Mouse (Mus musculus) midbrain, postnatal 0 days (tissue): Measurements from ENCODE around the gene Zfp91. TPM values are rescaled to one million over a fixed set of nuclear protein-coding genes. Genes with fewer than 3 reads are reported as not detected.

Experiments used
- ATAC-seq: fragments of 200-750 bp; cut with Nextera tagmentation; 2 replicates; pipeline ENCODE4 v1.8.0; 2017; ENCODE audit warnings: moderate number of reproducible peaks, mild to moderate bottlenecking, moderate TSS enrichment, moderate library complexity; ENCODE audit not compliant: low FRiP score
- DNase-seq: peaks from one replicate; pipeline ENCODE4 v3.0.0-alpha.2; 2015; ENCODE audit warnings: low spot score
- H3K27ac ChIP-seq: fragments of 300-500 bp; sonication (generic); 2 replicates; pipeline ENCODE4 v1.5.1; 2014; ENCODE audit warnings: low read depth, mild to moderate bottlenecking, low read length, mixed read lengths
- H3K27me3 ChIP-seq: fragments of 300-500 bp; sonication (generic); 2 replicates; pipeline ENCODE4 v1.6.1; 2014; ENCODE audit warnings: low read length, control low read depth, mixed read lengths; ENCODE audit not compliant: insufficient read depth
- H3K36me3 ChIP-seq: fragments of 300-500 bp; sonication (generic); 2 replicates; pipeline ENCODE4 v1.6.1; 2014; ENCODE audit warnings: low read length, control low read depth, mixed read lengths; ENCODE audit not compliant: insufficient read depth
- H3K4me1 ChIP-seq: fragments of 300-500 bp; sonication (generic); 2 replicates; pipeline ENCODE4 v1.6.1; 2014; ENCODE audit warnings: mild to moderate bottlenecking, control low read depth, antibody characterized with exemption, low read length, mixed read lengths; ENCODE audit not compliant: insufficient read depth
- H3K4me2 ChIP-seq: fragments of 300-500 bp; sonication (generic); 2 replicates; pipeline ENCODE4 v1.6.1; 2014; ENCODE audit warnings: low read depth, mild to moderate bottlenecking, low read length, mixed read lengths; ENCODE audit not compliant: poor library complexity, severe bottlenecking
- H3K4me3 ChIP-seq: fragments of 300-500 bp; sonication (generic); 2 replicates; pipeline ENCODE4 v1.5.1; 2014; ENCODE audit warnings: low read depth, mild to moderate bottlenecking, low read length, moderate library complexity
- H3K9ac ChIP-seq: fragments of 300-500 bp; sonication (generic); replicated peaks from 2 replicates; pipeline ENCODE4 v1.6.1; 2014; ENCODE audit warnings: mild to moderate bottlenecking, low read length, moderate library complexity, mixed read lengths; ENCODE audit not compliant: poor library complexity, severe bottlenecking
- H3K9me3 ChIP-seq: fragments of 300-500 bp; sonication (generic); 2 replicates; pipeline ENCODE4 v1.6.1; 2016; ENCODE audit warnings: low read length, control low read depth
- CTCF ChIP-seq: IDR thresholded peaks from 2 replicates; pipeline ENCODE4 v1.5.1; 2016; ENCODE audit warnings: antibody characterized with exemption, mild to moderate bottlenecking
- WGBS: fragments of 180-500 bp; shearing (Covaris S2); extraction: QIAGEN DNeasy Blood & Tissue Kit; methylation state at CpG from one replicate; pipeline ENCODE4 v1.1.7; 2014; 5-methylcytosine and 5-hydroxymethylcytosine counted together
- polyA plus RNA-seq: library from polyadenylated mRNA; unstranded; fragments of >200 nt; fragmentation: Nextera tagmentation; extraction: Ambion mirVana; gene quantifications from 2 replicates; pipeline ENCODE4 v1.2.1, GENCODE M21; 2015
- total RNA-seq: library from RNA; depleted of rRNA; stranded (reverse); fragments of >200 nt; gene quantifications from 2 replicates; pipeline ENCODE4 v1.2.3, GENCODE M21; 2014

The Zfp91 gene
- total and polyA plus RNA-seq, 2 experiments from 2014 or later: 12.8 to 52.5 TPM

DNA sequence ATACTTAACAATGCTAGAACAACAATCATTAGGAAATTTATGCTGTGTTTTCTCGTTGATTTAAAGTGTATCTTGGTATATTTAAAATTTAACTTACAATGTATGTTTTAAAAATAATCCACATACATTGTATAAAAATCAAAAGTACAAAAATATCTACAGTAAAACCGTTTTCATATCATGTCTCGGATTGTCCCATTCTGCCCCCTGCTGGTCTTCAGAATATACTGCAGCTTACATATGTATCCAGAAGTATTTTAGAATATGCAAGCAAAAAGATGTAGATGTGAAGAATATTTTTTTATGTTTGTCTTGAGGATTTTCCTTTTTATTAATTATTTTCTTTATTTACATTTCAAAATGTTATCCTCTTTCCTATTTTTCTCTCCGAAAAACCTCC is 24.5 kb upstream of the Zfp91 start:
- Histone ChIP-seq H3K4me2 (no peak overlapping the region), H3K9ac (no peak overlapping the region), H3K4me1 (no peaks in the 10 kb centered on the region), H3K27ac (no peak overlapping the region), H3K4me3 (no peak overlapping the region), H3K27me3 (no peaks in the 10 kb centered on the region), H3K36me3 (no peaks in the 10 kb centered on the region), H3K9me3 (no peaks in the 10 kb centered on the region)
- ATAC-seq (no peak), DNase-seq (peak; percentile 43)
- TF ChIP-seq CTCF: peak; percentile 78
- WGBS: 32% methylated on average over 4 of the region's 4 CpGs

GRCm38 (mm10) chr19:12818507-12818906 is 22.6 kb upstream of the Zfp91 start:
- Histone ChIP-seq H3K4me2 (no peak overlapping the region), H3K9ac (no peak overlapping the region), H3K4me1 (no peaks in the 10 kb centered on the region), H3K36me3 (no peaks in the 10 kb centered on the region), H3K27me3 (no peaks in the 10 kb centered on the region), H3K4me3 (no peak overlapping the region), H3K27ac (no peak overlapping the region), H3K9me3 (no peaks in the 10 kb centered on the region)
- ATAC-seq (no peak), DNase-seq (no peak)
- 82% methylated on average over 1 of the region's 1 CpGs for WGBS
- no peak for TF ChIP-seq CTCF

DNA sequence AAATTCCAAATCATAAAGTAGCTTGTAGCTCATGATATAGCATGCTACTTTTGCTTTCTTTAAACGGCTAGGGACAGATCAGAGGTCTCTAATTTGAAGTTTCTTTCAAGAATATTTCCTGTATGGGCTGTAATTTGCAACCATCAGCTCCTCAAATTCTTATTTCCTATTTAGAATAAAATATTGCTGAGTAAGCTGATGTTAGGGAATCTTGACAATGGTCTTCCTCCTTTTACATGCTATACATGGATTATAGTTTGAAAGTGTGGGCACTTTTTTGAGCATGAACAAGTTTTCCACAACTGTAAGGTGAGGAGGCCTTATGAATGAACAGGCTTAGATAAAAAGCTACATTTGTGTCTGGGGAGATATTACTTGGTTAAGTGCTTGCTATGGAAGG is 18.0 kb upstream of the Zfp91 start:
- Histone ChIP-seq H3K27ac (no peak overlapping the region), H3K9me3 (no peaks in the 10 kb centered on the region), H3K4me3 (no peak overlapping the region), H3K4me1 (no peaks in the 10 kb centered on the region), H3K36me3 (no peaks in the 10 kb centered on the region), H3K4me2 (no peak overlapping the region), H3K27me3 (no peaks in the 10 kb centered on the region), H3K9ac (no peak overlapping the region)
- no peak for DNase-seq
- WGBS: 77% methylated on average over 1 of the region's 1 CpGs
- no peak for TF ChIP-seq CTCF
- ATAC-seq: no peak

GRCm38 (mm10) chr19:12812644-12813364 is 16.9 kb upstream of the Zfp91 start:
- Histone ChIP-seq H3K4me1 (no peaks in the 10 kb centered on the region), H3K36me3 (no peaks in the 10 kb centered on the region), H3K4me2 (no peak overlapping the region), H3K27ac (no peak overlapping the region), H3K4me3 (no peak overlapping the region), H3K9ac (no peak overlapping the region), H3K27me3 (no peaks in the 10 kb centered on the region), H3K9me3 (no peaks in the 10 kb centered on the region)
- DNase-seq: no peak
- no peak for ATAC-seq
- 60% methylated on average over 1 of the region's 1 CpGs for WGBS
- TF ChIP-seq CTCF: no peak

- no peaks in the 10 kb centered on the region for H3K4me1 ChIP-seq
- WGBS: 79% methylated on average over 2 of the region's 2 CpGs
- H3K36me3 ChIP-seq: no peaks in the 10 kb centered on the region
These were observed 10.3 kb upstream of the Zfp91 start for GRCm38 (mm10) chr19:12806214-12806613.

GRCm38 (mm10) chr19:12805730-12806129 is 9.8 kb upstream of the Zfp91 start:
- 88% methylated on average over 3 of the region's 3 CpGs for WGBS
- Histone ChIP-seq H3K4me1 (no peaks in the 10 kb centered on the region), H3K36me3 (no peaks in the 10 kb centered on the region), H3K9ac (no peak overlapping the region), H3K4me3 (no peak overlapping the region), H3K27me3 (no peaks in the 10 kb centered on the region), H3K27ac (no peak overlapping the region), H3K4me2 (no peak overlapping the region), H3K9me3 (no peaks in the 10 kb centered on the region)
- ATAC-seq: no peak
- no peak for DNase-seq
- no peak for TF ChIP-seq CTCF

More at GRCm38 (mm10) chr19:12806214-12806613, 10.3 kb upstream of the Zfp91 start:
- Histone ChIP-seq H3K4me2 (no peak overlapping the region), H3K9ac (no peak overlapping the region), H3K27me3 (no peaks in the 10 kb centered on the region), H3K4me3 (no peak overlapping the region), H3K9me3 (no peaks in the 10 kb centered on the region), H3K27ac (no peak overlapping the region)
- ATAC-seq (no peak), DNase-seq (no peak)
- no peak for TF ChIP-seq CTCF
